In genomic region chr4:145322211-145322610, GRCm38 (mm10) we compare ENCODE assay signal across 14 mouse cellular contexts.
"Had no signal": no experiment of that assay in that cellular context is flagged by ENCODE, and none has a peak within 500 bp of the region (broad histone marks: within the 10 kb centered on the region; RNA-seq: fewer than 3 reads in every experiment).

No protein-coding gene starts in this region.

- ATAC-seq: hindbrain, postnatal 0 days; intestine, embryonic 16.5 days had no signal

- DNase-seq: gastrocnemius, adult 2 months; gastrocnemius, postnatal 10 days; gastrocnemius, postnatal 25 days; heart, postnatal 14 days; heart, postnatal 4 days; kidney, adult 11 months; kidney, adult 2 months; kidney, adult 9 months; kidney, postnatal 14 days; kidney, postnatal 4 days; liver; liver, embryonic 13.5 days had no signal
